Mouse (Mus musculus): ENCODE measurements around the gene Dip2a. TPM values are rescaled to one million over a fixed set of nuclear protein-coding genes. Genes with fewer than 3 reads are reported as not detected.

Dip2a gene
- polyA plus RNA-seq, 1 experiment from 2014 or later, result 12.5 TPM

GRCm38 (mm10) chr10:76257719-76258390, 87.2 kb downstream of the Dip2a start:
- Histone ChIP-seq H3K27ac (peak overlapping the region; percentile 50; the same call in 1 of the 2 replicates), H3K9me3 (no peaks in the 10 kb centered on the region), H3K36me3 (no peaks in the 10 kb centered on the region), H3K27me3 (no peaks in the 10 kb centered on the region), H3K4me3 (no peak overlapping the region), H3K4me1 (peaks cover 28% of the 10 kb centered on the region), H3K4me2 (no peak overlapping the region), H3K9ac (no peak overlapping the region)
- 45% methylated on average over 12 of the region's 12 CpGs for WGBS
- no peak for ATAC-seq (ENCODE audit: borderline replicate concordance, extremely low read depth, low FRiP score, low TSS enrichment)

GRCm38 (mm10) chr10:76257231-76257630, 87.9 kb downstream of the Dip2a start:
- no peak overlapping the region for H3K9ac ChIP-seq

GRCm38 (mm10) chr10:76255617-76256016, 89.5 kb downstream of the Dip2a start:
- H3K9me3 ChIP-seq, result no peaks in the 10 kb centered on the region
- H3K4me1 ChIP-seq, result peaks cover 25% of the 10 kb centered on the region
- no peak overlapping the region for H3K4me2 ChIP-seq
- H3K9ac ChIP-seq, result no peak overlapping the region
- 72% methylated on average over 6 of the region's 6 CpGs for WGBS
- H3K27ac ChIP-seq, result no peak overlapping the region
- ATAC-seq (ENCODE audit: borderline replicate concordance, extremely low read depth, low FRiP score, low TSS enrichment), result no peak
- no peaks in the 10 kb centered on the region for H3K27me3 ChIP-seq
- H3K36me3 ChIP-seq, result no peaks in the 10 kb centered on the region
- no peak overlapping the region for H3K4me3 ChIP-seq

More at GRCm38 (mm10) chr10:76257231-76257630, 87.9 kb downstream of the Dip2a start:
- Histone ChIP-seq H3K4me3 (no peak overlapping the region), H3K27me3 (no peaks in the 10 kb centered on the region), H3K27ac (no peak overlapping the region), H3K4me2 (no peak overlapping the region), H3K9me3 (no peaks in the 10 kb centered on the region), H3K36me3 (no peaks in the 10 kb centered on the region), H3K4me1 (peaks cover 28% of the 10 kb centered on the region)
- 76% methylated on average over 7 of the region's 7 CpGs for WGBS
- no peak for ATAC-seq (ENCODE audit: borderline replicate concordance, extremely low read depth, low FRiP score, low TSS enrichment)

- ATAC-seq (ENCODE audit: borderline replicate concordance, extremely low read depth, low FRiP score, low TSS enrichment), result peak; percentile 42; the same call in 1 of the 2 replicates
Measured at GRCm38 (mm10) chr10:76253536-76253935, 91.6 kb downstream of the Dip2a start, which contains the start of gene S100b. TSS of gene S100b (plus strand) at chr10:76253853.

GRCm38 (mm10) chr10:76253079-76253478, 92.0 kb downstream of the Dip2a start:
- 98% methylated on average over 1 of the region's 1 CpGs for WGBS

More at GRCm38 (mm10) chr10:76253536-76253935, 91.6 kb downstream of the Dip2a start, which contains the start of gene S100b:
- no peak within 1 kb of the TSS for H3K4me2 ChIP-seq
- no peaks in the 10 kb centered on the region for H3K36me3 ChIP-seq
- H3K9me3 ChIP-seq, result no peaks in the 10 kb centered on the region
- H3K27ac ChIP-seq, result no peak within 1 kb of the TSS
- 30% methylated on average over 4 of the region's 4 CpGs for WGBS
- no peak within 1 kb of the TSS for H3K4me3 ChIP-seq
- no peaks in the 10 kb centered on the region for H3K27me3 ChIP-seq
- H3K9ac ChIP-seq, result no peak within 1 kb of the TSS
- peaks cover 14% of the 10 kb centered on the region for H3K4me1 ChIP-seq

GRCm38 (mm10) chr10:76250870-76251269, 94.2 kb downstream of the Dip2a start:
- Histone ChIP-seq H3K9me3 (no peaks in the 10 kb centered on the region), H3K36me3 (no peaks in the 10 kb centered on the region), H3K4me2 (no peak overlapping the region), H3K27ac (no peak overlapping the region), H3K4me3 (no peak overlapping the region), H3K27me3 (no peaks in the 10 kb centered on the region), H3K9ac (no peak overlapping the region), H3K4me1 (peaks cover 7% of the 10 kb centered on the region)
- no peak for ATAC-seq (ENCODE audit: borderline replicate concordance, extremely low read depth, low FRiP score, low TSS enrichment)
- 71% methylated on average over 7 of the region's 7 CpGs for WGBS

More at GRCm38 (mm10) chr10:76253079-76253478, 92.0 kb downstream of the Dip2a start:
- no peaks in the 10 kb centered on the region for H3K9me3 ChIP-seq
- H3K4me3 ChIP-seq, result no peak overlapping the region
- ATAC-seq (ENCODE audit: borderline replicate concordance, extremely low read depth, low FRiP score, low TSS enrichment), result peak; percentile 35; the same call in 1 of the 2 replicates
- no peak overlapping the region for H3K27ac ChIP-seq
- H3K36me3 ChIP-seq, result no peaks in the 10 kb centered on the region
- H3K4me1 ChIP-seq, result peaks cover 11% of the 10 kb centered on the region
- no peak overlapping the region for H3K9ac ChIP-seq
- no peak overlapping the region for H3K4me2 ChIP-seq
- no peaks in the 10 kb centered on the region for H3K27me3 ChIP-seq

- Histone ChIP-seq H3K4me2 (no peak overlapping the region), H3K27me3 (no peaks in the 10 kb centered on the region), H3K9ac (no peak overlapping the region), H3K4me1 (peaks cover 4% of the 10 kb centered on the region), H3K9me3 (no peaks in the 10 kb centered on the region), H3K27ac (no peak overlapping the region), H3K36me3 (no peaks in the 10 kb centered on the region), H3K4me3 (no peak overlapping the region)
- 85% methylated on average over 5 of the region's 5 CpGs for WGBS
- no peak for ATAC-seq (ENCODE audit: borderline replicate concordance, extremely low read depth, low FRiP score, low TSS enrichment)
Measured at GRCm38 (mm10) chr10:76248647-76248968, 96.5 kb downstream of the Dip2a start.

GRCm38 (mm10) chr10:76247960-76248646, 97.0 kb downstream of the Dip2a start:
- no peak for ATAC-seq (ENCODE audit: borderline replicate concordance, extremely low read depth, low FRiP score, low TSS enrichment)
- no peaks in the 10 kb centered on the region for H3K36me3 ChIP-seq
- H3K27ac ChIP-seq, result no peak overlapping the region
- no peak overlapping the region for H3K4me3 ChIP-seq
- no peaks in the 10 kb centered on the region for H3K27me3 ChIP-seq
- H3K9ac ChIP-seq, result no peak overlapping the region
- no peak overlapping the region for H3K4me2 ChIP-seq
- no peaks in the 10 kb centered on the region for H3K9me3 ChIP-seq
- 59% methylated on average over 21 of the region's 21 CpGs for WGBS
- H3K4me1 ChIP-seq, result no peaks in the 10 kb centered on the region

GRCm38 (mm10) chr10:76246601-76247000, 98.5 kb downstream of the Dip2a start:
- 37% methylated on average over 4 of the region's 4 CpGs for WGBS
- no peaks in the 10 kb centered on the region for H3K9me3 ChIP-seq
- no peak overlapping the region for H3K4me3 ChIP-seq
- no peak for ATAC-seq (ENCODE audit: borderline replicate concordance, extremely low read depth, low FRiP score, low TSS enrichment)
- H3K4me2 ChIP-seq, result no peak overlapping the region
- no peak overlapping the region for H3K9ac ChIP-seq
- no peaks in the 10 kb centered on the region for H3K4me1 ChIP-seq
- no peak overlapping the region for H3K27ac ChIP-seq
- H3K27me3 ChIP-seq, result no peaks in the 10 kb centered on the region
- no peaks in the 10 kb centered on the region for H3K36me3 ChIP-seq

- WGBS, result 78% methylated on average over 2 of the region's 2 CpGs
Measured at GRCm38 (mm10) chr10:76245106-76245505, 100.0 kb downstream of the Dip2a start.

GRCm38 (mm10) chr10:76239401-76239800, 105.7 kb downstream of the Dip2a start:
- no peak overlapping the region for H3K4me3 ChIP-seq
- no peaks in the 10 kb centered on the region for H3K9me3 ChIP-seq
- no peaks in the 10 kb centered on the region for H3K36me3 ChIP-seq
- H3K4me1 ChIP-seq, result peaks cover 12% of the 10 kb centered on the region
- H3K27ac ChIP-seq, result no peak overlapping the region
- H3K4me2 ChIP-seq, result no peak overlapping the region
- H3K27me3 ChIP-seq, result no peaks in the 10 kb centered on the region
- H3K9ac ChIP-seq, result no peak overlapping the region
- 48% methylated on average over 4 of the region's 4 CpGs for WGBS
- no peak for ATAC-seq (ENCODE audit: borderline replicate concordance, extremely low read depth, low FRiP score, low TSS enrichment)

More at GRCm38 (mm10) chr10:76245106-76245505, 100.0 kb downstream of the Dip2a start:
- no peak for ATAC-seq (ENCODE audit: borderline replicate concordance, extremely low read depth, low FRiP score, low TSS enrichment)
- H3K27ac ChIP-seq, result no peak overlapping the region
- no peaks in the 10 kb centered on the region for H3K36me3 ChIP-seq
- no peaks in the 10 kb centered on the region for H3K9me3 ChIP-seq
- no peak overlapping the region for H3K4me3 ChIP-seq
- no peaks in the 10 kb centered on the region for H3K27me3 ChIP-seq
- H3K4me2 ChIP-seq, result no peak overlapping the region
- H3K4me1 ChIP-seq, result no peaks in the 10 kb centered on the region
- no peak overlapping the region for H3K9ac ChIP-seq

Measured in lung, embryonic 15.5 days (tissue).